Mouse (Mus musculus): ENCODE results near the gene Col7a1.

Col7a1 gene

DNA sequence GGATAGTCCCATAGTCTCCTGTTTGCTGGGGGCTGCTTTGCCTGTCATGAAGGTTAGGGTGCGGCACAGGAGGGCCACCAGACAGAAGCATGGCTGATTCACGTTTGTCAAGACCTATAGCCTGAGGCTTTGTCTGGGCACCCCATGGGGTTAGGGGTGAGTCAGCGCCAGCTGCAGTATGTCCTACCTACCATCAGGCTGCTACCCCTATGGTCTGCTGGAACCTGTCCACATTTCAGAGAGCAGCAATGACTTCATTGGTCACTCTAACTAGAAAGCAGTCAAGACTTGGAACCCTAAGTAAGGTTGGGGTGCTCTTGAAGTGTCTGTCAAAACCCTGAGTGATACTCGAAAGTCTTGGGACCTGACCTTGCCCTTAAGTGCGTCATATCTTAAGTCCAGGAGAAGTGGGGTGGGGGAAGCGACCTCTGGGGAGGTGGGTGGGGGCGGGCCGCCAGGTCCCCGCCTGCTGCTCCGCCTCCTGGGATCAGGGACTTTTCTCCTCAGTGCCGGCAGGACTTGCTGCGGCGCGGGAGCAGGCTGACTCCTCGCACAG, at the start of gene Col7a1:
Col7a1 (plus strand) TSS at position 506 of the 556 bp plus-strand sequence.
- DNase-seq (ENCODE audit: low spot score) = no peak

GRCm38 (mm10) chr9:108912308-108912707, 41.1 kb upstream of the Col7a1 start:
- no peak for DNase-seq (ENCODE audit: low spot score)

DNA sequence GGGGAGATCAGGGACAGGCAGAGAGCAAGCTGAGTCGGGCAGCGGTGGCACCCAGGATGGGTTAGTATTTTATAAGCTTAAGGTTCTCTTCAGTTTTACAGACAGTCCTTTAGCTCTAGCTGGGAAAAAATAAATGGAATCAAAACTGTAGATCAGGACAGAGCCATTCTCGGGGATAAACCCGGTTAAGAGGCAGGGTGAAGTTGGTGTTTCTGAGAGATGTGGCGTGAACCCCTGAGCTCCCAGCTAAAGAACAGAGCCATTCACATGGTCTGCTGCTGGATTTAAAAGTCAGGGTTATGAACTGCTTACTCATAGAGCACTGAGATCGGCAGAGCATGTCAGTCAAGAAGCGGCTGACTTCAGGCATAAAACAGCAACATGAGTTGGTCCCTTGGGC, 40.2 kb upstream of the Col7a1 start:
- no peak for DNase-seq (ENCODE audit: low spot score)

DNA sequence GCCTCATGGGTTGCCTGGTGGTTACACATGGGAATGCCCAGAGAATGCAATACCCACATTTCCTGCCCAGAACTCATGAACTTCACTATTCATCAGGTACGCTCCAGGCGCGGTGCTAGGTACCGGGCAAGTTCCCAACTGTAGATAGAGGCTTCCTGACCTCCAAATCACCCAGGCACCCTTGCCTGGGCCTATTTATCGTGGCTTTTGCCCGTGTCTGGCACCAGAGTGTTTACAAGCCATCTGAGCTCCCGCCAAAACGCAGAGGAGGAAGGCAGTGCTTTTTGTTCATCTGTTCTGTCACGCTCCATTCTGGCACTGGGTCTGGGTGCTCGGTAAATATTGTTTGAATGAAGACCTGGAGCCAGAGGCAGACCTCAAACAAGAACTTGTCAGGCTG, 39.8 kb upstream of the Col7a1 start:
- no peak for DNase-seq (ENCODE audit: low spot score)

DNA sequence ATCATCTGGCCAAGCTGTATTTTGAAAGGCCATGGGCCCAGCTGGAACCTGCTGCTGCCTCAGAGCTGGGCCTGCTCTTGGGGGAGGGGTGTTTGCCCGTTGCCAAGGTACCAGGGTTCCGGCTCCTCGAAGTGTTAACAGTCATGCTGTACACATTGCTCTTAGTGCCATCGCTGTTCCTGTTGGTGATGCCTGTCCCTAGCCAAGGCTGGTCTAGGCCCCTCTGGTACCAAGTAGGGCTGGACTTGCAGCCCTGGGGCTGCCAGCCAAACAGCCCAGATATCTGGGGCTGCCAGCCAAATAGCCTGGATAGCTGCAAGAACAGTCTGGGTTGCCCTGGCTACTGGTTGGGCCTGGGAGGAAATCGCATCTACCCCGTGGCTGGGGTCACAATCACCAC, 38.9 kb upstream of the Col7a1 start, which contains the start of gene Tmem89:
Tmem89 (plus strand) TSS at position 129 of the 400 bp plus-strand sequence.
- DNase-seq (ENCODE audit: low spot score) = no peak

DNA sequence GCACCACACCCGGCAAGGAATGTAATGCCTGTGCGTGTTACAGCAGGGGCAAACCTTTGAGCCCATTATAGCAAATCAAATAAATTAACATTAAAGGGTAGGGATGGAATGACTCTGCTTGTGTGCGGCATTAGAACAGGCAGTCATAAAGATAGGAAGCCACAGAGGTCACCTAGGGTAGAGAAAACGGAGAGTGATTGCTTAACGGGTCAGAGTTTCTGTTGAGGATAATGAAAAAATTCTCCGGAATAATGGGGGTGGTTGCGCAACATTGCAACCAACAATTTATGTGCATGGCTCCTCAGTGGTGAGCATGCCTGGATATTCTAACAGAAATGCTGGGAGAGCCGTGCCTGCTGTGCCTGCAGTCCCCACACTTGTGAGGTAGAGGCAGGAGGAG, 27.5 kb upstream of the Col7a1 start:
- no peak for DNase-seq (ENCODE audit: low spot score)

- DNase-seq (ENCODE audit: low spot score) = no peak
Observed at GRCm38 (mm10) chr9:108928424-108928823, 25.0 kb upstream of the Col7a1 start.

DNA sequence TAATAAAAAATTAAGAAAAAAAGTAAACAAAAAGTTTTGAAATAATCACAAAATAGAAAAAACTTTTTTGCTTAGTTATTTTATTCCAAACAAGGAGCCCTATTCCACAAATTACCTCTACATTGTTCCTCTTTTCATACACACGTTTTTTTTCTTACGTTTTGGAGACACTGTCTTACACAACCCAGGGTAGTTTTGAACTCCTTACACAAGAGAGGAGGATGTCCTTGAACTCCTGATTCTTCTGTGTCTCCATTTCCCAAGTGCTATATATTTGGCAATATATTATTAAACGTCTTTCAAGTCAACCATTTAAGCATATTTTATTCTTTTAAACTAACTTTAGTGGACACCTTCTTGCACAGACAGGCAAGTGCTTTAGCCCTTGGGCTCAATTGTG, 17.4 kb upstream of the Col7a1 start:
- no peak for DNase-seq (ENCODE audit: low spot score)

- DNase-seq (ENCODE audit: low spot score) = peak; percentile 95
Observed at GRCm38 (mm10) chr9:108936418-108937364, 16.7 kb upstream of the Col7a1 start, which contains the start of gene Uqcrc1. Uqcrc1 (plus strand) TSS chr9:108936633.

DNA sequence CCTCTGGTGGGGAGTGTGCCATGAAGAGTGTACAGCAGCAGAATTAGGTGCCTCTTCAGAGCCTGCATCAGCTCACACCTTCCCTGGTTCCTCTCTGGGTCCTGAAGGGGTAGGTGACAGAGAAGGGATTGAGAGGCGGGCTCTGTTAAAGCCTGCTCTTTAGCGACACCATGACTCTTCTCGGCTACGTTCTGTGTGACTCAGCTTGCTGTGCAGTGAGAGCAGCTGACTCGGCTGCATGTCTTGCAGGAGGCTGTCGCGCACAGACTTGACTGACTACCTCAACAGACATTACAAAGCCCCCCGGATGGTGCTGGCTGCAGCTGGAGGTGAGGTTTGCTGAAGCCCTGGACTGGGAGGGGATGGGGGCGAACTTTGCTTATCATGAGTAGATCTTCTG, 8.3 kb upstream of the Col7a1 start:
- DNase-seq (ENCODE audit: low spot score) = no peak

DNA sequence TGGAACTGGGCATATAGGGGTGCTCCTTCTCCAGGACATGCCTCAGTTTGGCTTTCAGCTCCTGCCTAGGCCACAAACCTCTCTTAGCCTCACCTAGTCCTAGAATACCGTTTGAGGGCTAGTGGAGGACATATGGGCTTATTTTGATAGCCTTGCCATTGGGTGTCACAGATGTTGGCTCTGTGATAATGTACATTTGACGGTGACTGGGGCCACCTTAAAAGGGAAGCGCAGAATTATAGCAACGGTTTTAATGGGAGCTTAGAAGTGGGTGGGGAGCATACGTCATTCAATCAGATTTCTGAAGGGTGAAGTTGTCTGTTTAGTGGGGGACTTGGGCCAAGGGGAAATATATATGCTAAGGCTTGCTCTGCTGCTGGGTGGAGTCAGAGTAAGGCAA, 7.8 kb upstream of the Col7a1 start:
- no peak for DNase-seq (ENCODE audit: low spot score)

GRCm38 (mm10) chr9:108949231-108949966, 4.0 kb upstream of the Col7a1 start:
- DNase-seq (ENCODE audit: low spot score) = peak; percentile 42

- no peak for DNase-seq (ENCODE audit: low spot score)
Observed at GRCm38 (mm10) chr9:108949967-108950728, 3.2 kb upstream of the Col7a1 start.

DNA sequence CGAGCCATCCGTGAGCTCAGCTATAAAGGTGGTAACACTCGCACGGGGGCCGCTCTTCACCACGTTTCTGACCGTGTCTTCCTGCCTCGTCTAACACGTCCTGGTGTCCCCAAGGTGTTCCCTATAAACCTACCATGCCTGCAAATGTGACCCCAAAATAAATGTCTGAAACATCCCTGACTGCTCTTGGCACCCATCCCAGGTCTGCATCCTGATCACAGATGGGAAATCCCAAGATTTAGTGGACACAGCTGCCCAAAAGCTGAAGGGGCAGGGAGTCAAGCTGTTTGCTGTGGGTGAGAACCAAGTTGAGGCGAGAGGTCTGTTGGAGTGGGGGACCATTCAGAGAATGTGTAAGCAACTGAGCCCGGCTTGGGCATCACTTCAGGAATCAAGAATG, 1.9 kb downstream of the Col7a1 start:
- DNase-seq (ENCODE audit: low spot score) = no peak

DNA sequence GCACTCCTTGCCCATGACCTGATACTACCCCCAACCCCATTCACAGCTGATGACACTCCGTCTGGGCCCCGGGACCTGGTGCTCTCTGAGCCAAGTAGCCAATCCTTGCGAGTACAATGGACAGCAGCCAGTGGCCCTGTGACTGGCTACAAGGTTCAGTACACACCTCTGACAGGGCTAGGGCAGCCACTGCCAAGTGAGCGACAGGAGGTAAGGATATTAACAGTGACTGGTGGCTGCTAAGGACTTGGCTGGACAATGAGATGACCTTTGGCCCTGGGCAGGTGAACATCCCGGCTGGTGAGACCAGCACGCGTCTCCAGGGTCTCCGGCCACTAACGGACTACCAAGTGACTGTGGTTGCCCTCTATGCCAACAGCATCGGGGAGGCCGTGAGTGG, 2.5 kb downstream of the Col7a1 start:
- no peak for DNase-seq (ENCODE audit: low spot score)

DNA sequence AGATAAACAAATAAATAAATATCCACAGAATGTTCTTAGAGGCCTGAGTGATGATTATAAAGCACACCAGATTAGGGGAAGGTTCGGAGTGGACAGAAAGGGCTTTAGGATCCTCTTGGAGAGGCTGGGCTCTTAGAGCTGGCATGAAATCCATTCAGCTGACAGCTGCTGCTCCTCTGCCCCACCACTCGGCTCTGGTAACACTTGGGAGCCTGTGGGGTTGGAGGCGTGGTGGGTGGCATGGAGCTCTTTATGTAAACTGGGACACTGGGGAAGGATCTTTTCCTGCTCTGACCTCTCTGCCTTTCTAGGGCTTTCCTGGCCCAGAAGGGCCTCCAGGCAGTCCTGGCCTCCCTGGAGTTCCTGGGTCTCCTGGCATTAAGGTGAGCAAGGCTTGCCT, 10.2 kb downstream of the Col7a1 start:
- no peak for DNase-seq (ENCODE audit: low spot score)

DNA sequence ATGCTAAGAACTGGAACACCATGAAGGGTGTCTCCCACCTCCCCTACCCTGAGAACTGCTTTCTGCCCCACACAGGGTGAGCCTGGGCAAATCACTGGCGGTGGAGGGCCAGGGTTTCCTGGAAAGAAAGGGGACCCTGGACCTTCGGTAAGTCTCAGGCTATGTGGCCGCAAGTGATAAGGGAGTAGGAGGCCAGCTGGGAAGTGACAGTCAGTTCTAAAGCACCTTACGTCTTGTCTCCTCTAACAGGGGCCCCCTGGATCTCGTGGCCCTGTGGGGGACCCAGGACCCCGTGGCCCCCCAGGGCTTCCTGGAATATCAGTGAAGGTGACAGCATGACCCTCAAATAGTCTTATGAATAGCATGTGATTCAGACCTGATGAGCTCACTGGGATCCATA, 11.0 kb downstream of the Col7a1 start:
- no peak for DNase-seq (ENCODE audit: low spot score)

GRCm38 (mm10) chr9:108970623-108971022, 17.2 kb downstream of the Col7a1 start:
- no peak for DNase-seq (ENCODE audit: low spot score)

DNA sequence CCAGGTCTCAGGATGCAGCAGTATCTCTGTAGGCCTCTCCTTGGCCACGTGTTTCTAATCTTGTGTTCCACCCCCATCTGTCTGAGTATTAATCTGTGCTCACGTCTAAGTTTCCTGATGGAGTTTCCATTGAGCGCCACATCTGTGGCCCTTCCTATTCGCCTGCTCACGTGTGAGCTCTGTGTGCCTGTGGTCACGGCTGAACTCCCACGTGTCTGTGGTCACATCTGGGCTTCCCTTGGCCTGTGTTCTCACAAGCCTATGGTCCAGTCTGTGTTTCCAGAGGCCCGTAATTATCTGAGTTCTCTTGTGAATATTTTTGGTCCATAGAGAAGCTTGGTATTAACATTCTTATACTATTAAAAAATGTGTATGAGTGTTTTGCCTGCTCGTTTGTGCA, 23.1 kb downstream of the Col7a1 start:
- DNase-seq (ENCODE audit: low spot score) = no peak

- no peak for DNase-seq (ENCODE audit: low spot score)
Observed at GRCm38 (mm10) chr9:108977966-108978365, 24.6 kb downstream of the Col7a1 start.

GRCm38 (mm10) chr9:108982498-108982897, 29.1 kb downstream of the Col7a1 start:
- no peak for DNase-seq (ENCODE audit: low spot score)

DNA sequence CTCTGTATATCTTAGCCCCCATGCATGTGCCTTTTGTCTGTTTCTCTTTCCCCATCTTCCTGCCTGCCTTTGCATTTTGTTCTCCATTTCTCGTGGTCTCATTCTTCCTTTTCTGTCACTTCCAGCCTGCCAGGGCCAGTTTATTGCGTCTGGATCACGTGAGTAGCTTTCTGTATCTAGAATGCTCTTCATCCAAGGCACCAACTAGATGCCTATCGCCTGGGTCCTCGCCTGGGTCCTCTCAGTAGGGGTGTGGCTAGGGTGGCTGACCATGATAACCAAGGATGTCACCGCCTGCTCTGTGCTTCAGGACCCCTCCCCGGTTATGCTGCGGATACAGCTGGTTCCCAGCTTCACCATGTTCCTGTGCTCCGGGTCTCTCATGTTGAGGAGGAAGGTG, 29.8 kb downstream of the Col7a1 start:
- no peak for DNase-seq (ENCODE audit: low spot score)
